Mouse (Mus musculus) adrenal gland, postnatal 25 days (tissue): ENCODE data around the gene Grm8. TPM values are rescaled to one million over a fixed set of nuclear protein-coding genes. Genes with fewer than 3 reads are reported as not detected.

Source experiments
- DNase-seq: peaks from one replicate; pipeline ENCODE4 v3.0.0; 2021; ENCODE audit warnings: mixed read lengths
- long read RNA-seq: library from polyadenylated mRNA; stranded (forward); transcript quantifications from one replicate; pipeline ENCODE4 v2.0.0, GENCODE M21; 2021
- total RNA-seq: library from RNA; stranded (reverse); gene quantifications from 2 replicates; pipeline ENCODE4 v1.2.3, GENCODE M21; 2021

Gene Grm8
- total RNA-seq: 0.57 and 1.2 TPM in 2 replicates
- long read RNA-seq, partial matches to known transcripts: 1 of 1 reads
- long read RNA-seq, other reads (novel, unspliced or antisense): 0 of 1 reads

GRCm38 (mm10) chr6:28135001-28135401, at the start of gene Grm8:
Grm8 (minus strand) TSS chr6:28135178.
- peak; percentile 9 for DNase-seq

GRCm38 (mm10) chr6:28169851-28170539, 35.0 kb upstream of the Grm8 start:
- no peak for DNase-seq

- no peak for DNase-seq
Measured at GRCm38 (mm10) chr6:28160399-28160798, 25.4 kb upstream of the Grm8 start.

- DNase-seq: no peak
Measured at GRCm38 (mm10) chr6:28146445-28146844, 11.5 kb upstream of the Grm8 start.

GRCm38 (mm10) chr6:28142332-28142731, 7.4 kb upstream of the Grm8 start:
- DNase-seq: no peak

- peak; percentile 77 for DNase-seq
Measured at GRCm38 (mm10) chr6:28135411-28136233, 644 bp upstream of the Grm8 start.

GRCm38 (mm10) chr6:28134251-28134801, 652 bp downstream of the Grm8 start:
- DNase-seq: no peak

- DNase-seq: no peak
Measured at GRCm38 (mm10) chr6:28133206-28134063, 1.5 kb downstream of the Grm8 start.

- DNase-seq: no peak
Measured at GRCm38 (mm10) chr6:28132056-28132455, 2.9 kb downstream of the Grm8 start.

- no peak for DNase-seq
Measured at GRCm38 (mm10) chr6:28128871-28129270, 6.1 kb downstream of the Grm8 start.

GRCm38 (mm10) chr6:28115519-28115918, 19.5 kb downstream of the Grm8 start:
- no peak for DNase-seq

- no peak for DNase-seq
Measured at GRCm38 (mm10) chr6:28114916-28115315, 20.1 kb downstream of the Grm8 start.

GRCm38 (mm10) chr6:28111551-28111950, 23.4 kb downstream of the Grm8 start:
- no peak for DNase-seq

GRCm38 (mm10) chr6:28102608-28103316, 32.2 kb downstream of the Grm8 start:
- no peak for DNase-seq

GRCm38 (mm10) chr6:28100001-28100400, 35.0 kb downstream of the Grm8 start:
- DNase-seq: no peak

GRCm38 (mm10) chr6:28092511-28092910, 42.5 kb downstream of the Grm8 start:
- no peak for DNase-seq

- no peak for DNase-seq
Measured at GRCm38 (mm10) chr6:28091836-28092235, 43.1 kb downstream of the Grm8 start.

GRCm38 (mm10) chr6:28090981-28091380, 44.0 kb downstream of the Grm8 start:
- DNase-seq: no peak

- DNase-seq: no peak
Measured at GRCm38 (mm10) chr6:28075534-28075933, 59.4 kb downstream of the Grm8 start.

GRCm38 (mm10) chr6:28074470-28074869, 60.5 kb downstream of the Grm8 start:
- DNase-seq: no peak

- DNase-seq: no peak
Measured at GRCm38 (mm10) chr6:28051966-28052365, 83.0 kb downstream of the Grm8 start.
